Mouse (Mus musculus): ENCODE measurements around the gene Dgkb. TPM values are rescaled to one million over a fixed set of nuclear protein-coding genes. Genes with fewer than 3 reads are reported as not detected.

Dgkb gene
- total and polyA plus RNA-seq, 2 experiments from 2014 or later: 9.9 to 13.5 TPM

GRCm38 (mm10) chr12:37993221-37993620, 175.7 kb downstream of the Dgkb start:
- Histone ChIP-seq H3K4me1 (ENCODE audit: insufficient read depth) (no peaks in the 10 kb centered on the region), H3K4me3 (ENCODE audit: low read depth, low read length) (no peak overlapping the region), H3K4me2 (ENCODE audit: low read depth) (no peak overlapping the region), H3K27me3 (ENCODE audit: insufficient read depth, low read length) (no peaks in the 10 kb centered on the region), H3K9me3 (ENCODE audit: low read length) (no peaks in the 10 kb centered on the region), H3K9ac (no peak overlapping the region), H3K27ac (ENCODE audit: low read depth, low read length) (no peak overlapping the region), H3K36me3 (ENCODE audit: insufficient read depth) (no peaks in the 10 kb centered on the region)
- ATAC-seq (no peak), DNase-seq (no peak)
- WGBS: 77% methylated on average over 1 of the region's 1 CpGs
- no peak for TF ChIP-seq CTCF (IDR thresholded peaks at IDR 0.05; ENCODE audit: low read depth)

GRCm38 (mm10) chr12:37996417-37996946, 179.0 kb downstream of the Dgkb start:
- no peak overlapping the region for H3K27ac ChIP-seq (ENCODE audit: low read depth, low read length)
- 55% methylated on average over 6 of the region's 6 CpGs for WGBS
- H3K36me3 ChIP-seq (ENCODE audit: insufficient read depth): no peaks in the 10 kb centered on the region
- no peaks in the 10 kb centered on the region for H3K27me3 ChIP-seq (ENCODE audit: insufficient read depth, low read length)
- no peak for DNase-seq
- no peaks in the 10 kb centered on the region for H3K4me1 ChIP-seq (ENCODE audit: insufficient read depth)
- no peak for ATAC-seq
- no peak for TF ChIP-seq CTCF (IDR thresholded peaks at IDR 0.05; ENCODE audit: low read depth)
- no peak overlapping the region for H3K4me3 ChIP-seq (ENCODE audit: low read depth, low read length)
- no peak overlapping the region for H3K4me2 ChIP-seq (ENCODE audit: low read depth)
- no peak overlapping the region for H3K9ac ChIP-seq
- H3K9me3 ChIP-seq (ENCODE audit: low read length): no peaks in the 10 kb centered on the region

GRCm38 (mm10) chr12:38017674-38018073, 200.1 kb downstream of the Dgkb start:
- no peak for ATAC-seq
- no peak overlapping the region for H3K4me3 ChIP-seq (ENCODE audit: low read depth, low read length)
- no peaks in the 10 kb centered on the region for H3K9me3 ChIP-seq (ENCODE audit: low read length)
- H3K27me3 ChIP-seq (ENCODE audit: insufficient read depth, low read length): no peaks in the 10 kb centered on the region
- H3K9ac ChIP-seq: no peak overlapping the region
- H3K36me3 ChIP-seq (ENCODE audit: insufficient read depth): no peaks in the 10 kb centered on the region
- H3K27ac ChIP-seq (ENCODE audit: low read depth, low read length): no peak overlapping the region
- no peak for DNase-seq
- H3K4me2 ChIP-seq (ENCODE audit: low read depth): no peak overlapping the region
- 90% methylated on average over 4 of the region's 4 CpGs for WGBS
- TF ChIP-seq CTCF (IDR thresholded peaks at IDR 0.05; ENCODE audit: low read depth): no peak
- no peaks in the 10 kb centered on the region for H3K4me1 ChIP-seq (ENCODE audit: insufficient read depth)

GRCm38 (mm10) chr12:38047256-38047655, 229.7 kb downstream of the Dgkb start:
- Histone ChIP-seq H3K27me3 (ENCODE audit: insufficient read depth, low read length) (no peaks in the 10 kb centered on the region), H3K27ac (ENCODE audit: low read depth, low read length) (no peak overlapping the region), H3K4me1 (ENCODE audit: insufficient read depth) (no peaks in the 10 kb centered on the region), H3K9me3 (ENCODE audit: low read length) (no peaks in the 10 kb centered on the region), H3K36me3 (ENCODE audit: insufficient read depth) (no peaks in the 10 kb centered on the region), H3K4me2 (ENCODE audit: low read depth) (no peak overlapping the region), H3K9ac (no peak overlapping the region), H3K4me3 (ENCODE audit: low read depth, low read length) (no peak overlapping the region)
- 85% methylated on average over 5 of the region's 5 CpGs for WGBS
- no peak for DNase-seq
- no peak for ATAC-seq
- TF ChIP-seq CTCF (IDR thresholded peaks at IDR 0.05; ENCODE audit: low read depth): no peak

- ATAC-seq (no peak), DNase-seq (no peak)
- Histone ChIP-seq H3K27me3 (ENCODE audit: insufficient read depth, low read length) (no peaks in the 10 kb centered on the region), H3K4me2 (ENCODE audit: low read depth) (no peak overlapping the region), H3K27ac (ENCODE audit: low read depth, low read length) (no peak overlapping the region), H3K4me1 (ENCODE audit: insufficient read depth) (no peaks in the 10 kb centered on the region), H3K9ac (no peak overlapping the region), H3K36me3 (ENCODE audit: insufficient read depth) (no peaks in the 10 kb centered on the region), H3K9me3 (ENCODE audit: low read length) (no peaks in the 10 kb centered on the region), H3K4me3 (ENCODE audit: low read depth, low read length) (no peak overlapping the region)
- WGBS: 91% methylated on average over 3 of the region's 3 CpGs
- no peak for TF ChIP-seq CTCF (IDR thresholded peaks at IDR 0.05; ENCODE audit: low read depth)
These were observed 270.7 kb downstream of the Dgkb start for GRCm38 (mm10) chr12:38088224-38088623.

GRCm38 (mm10) chr12:38111928-38112327, 294.4 kb downstream of the Dgkb start:
- no peak for TF ChIP-seq CTCF (IDR thresholded peaks at IDR 0.05; ENCODE audit: low read depth)
- Histone ChIP-seq H3K36me3 (ENCODE audit: insufficient read depth) (no peaks in the 10 kb centered on the region), H3K9ac (no peak overlapping the region), H3K4me3 (ENCODE audit: low read depth, low read length) (no peak overlapping the region), H3K27ac (ENCODE audit: low read depth, low read length) (no peak overlapping the region), H3K4me1 (ENCODE audit: insufficient read depth) (no peaks in the 10 kb centered on the region), H3K9me3 (ENCODE audit: low read length) (no peaks in the 10 kb centered on the region), H3K27me3 (ENCODE audit: insufficient read depth, low read length) (no peaks in the 10 kb centered on the region), H3K4me2 (ENCODE audit: low read depth) (no peak overlapping the region)
- no peak for DNase-seq
- ATAC-seq: no peak
- WGBS: 75% methylated on average over 3 of the region's 3 CpGs

- WGBS: 65% methylated on average over 1 of the region's 1 CpGs
- Histone ChIP-seq H3K4me1 (ENCODE audit: insufficient read depth) (no peaks in the 10 kb centered on the region), H3K4me3 (ENCODE audit: low read depth, low read length) (no peak overlapping the region), H3K27me3 (ENCODE audit: insufficient read depth, low read length) (no peaks in the 10 kb centered on the region), H3K9ac (no peak overlapping the region), H3K9me3 (ENCODE audit: low read length) (no peaks in the 10 kb centered on the region), H3K27ac (ENCODE audit: low read depth, low read length) (no peak overlapping the region), H3K36me3 (ENCODE audit: insufficient read depth) (no peaks in the 10 kb centered on the region), H3K4me2 (ENCODE audit: low read depth) (no peak overlapping the region)
- peak; percentile 80 for TF ChIP-seq CTCF (IDR thresholded peaks at IDR 0.05; ENCODE audit: low read depth)
- ATAC-seq: 0 out of 2 replicates have a peak, but pooled peaks have one; percentile 32
- peak; percentile 72 for DNase-seq
These were observed 297.6 kb downstream of the Dgkb start for GRCm38 (mm10) chr12:38114990-38115615.
